Mouse (Mus musculus): ENCODE measurements around the gene Maats1.

GRCm38 (mm10) chr16:38279794-38280193 lies 62.1 kb downstream of the Maats1 start:
- TF ChIP-seq ZC3H11A (IDR thresholded peaks at IDR 0.05; ENCODE audit: borderline replicate concordance, low read depth, low read length) (no peak), HCFC1 (IDR thresholded peaks at IDR 0.05; ENCODE audit: borderline replicate concordance, insufficient read depth, low read length) (no peak), ZNF384 (IDR thresholded peaks at IDR 0.05; ENCODE audit: low read depth, low read length) (no peak), CHD2 (IDR thresholded peaks at IDR 0.05; ENCODE audit: low read depth, low read length) (no peak)

Data from ES-E14 (cell line).